Mouse (Mus musculus): ENCODE data around the gene Dynlt3. TPM values are rescaled to one million over a fixed set of nuclear protein-coding genes. Genes with fewer than 3 reads are reported as not detected.

Gene Dynlt3
- 401 TPM for polyA plus RNA-seq (2014; fragmentation: Illumina TruSeq; extraction: RNeasy Lipid Tissue Mini Kit (QIAGEN cat#74804); ENCODE audit: low read depth, low replicate concordance)

GRCm38 (mm10) chrX:9662391-9663111 is at the start of gene Dynlt3:
Gene Dynlt3 (minus strand): TSS chrX:9663003.

Other genes with a start within 250 kb of the Dynlt3 start
- gene Cybb, start 175.2 kb downstream of the Dynlt3 start, polyA plus RNA-seq (2014; fragmentation: Illumina TruSeq; extraction: RNeasy Lipid Tissue Mini Kit (QIAGEN cat#74804); ENCODE audit: low read depth, low replicate concordance) = 9.8 TPM
- gene H2al1o, start 90.6 kb downstream of the Dynlt3 start, polyA plus RNA-seq (2014; fragmentation: Illumina TruSeq; extraction: RNeasy Lipid Tissue Mini Kit (QIAGEN cat#74804); ENCODE audit: low read depth, low replicate concordance) = not detected
- gene Hypm, start 183.9 kb upstream of the Dynlt3 start, polyA plus RNA-seq (2014; fragmentation: Illumina TruSeq; extraction: RNeasy Lipid Tissue Mini Kit (QIAGEN cat#74804); ENCODE audit: low read depth, low replicate concordance) = not detected
- not detected for gene H2al3, start 186.7 kb upstream of the Dynlt3 start, polyA plus RNA-seq (2014; fragmentation: Illumina TruSeq; extraction: RNeasy Lipid Tissue Mini Kit (QIAGEN cat#74804); ENCODE audit: low read depth, low replicate concordance)
- gene Sytl5, start 222.6 kb upstream of the Dynlt3 start, polyA plus RNA-seq (2014; fragmentation: Illumina TruSeq; extraction: RNeasy Lipid Tissue Mini Kit (QIAGEN cat#74804); ENCODE audit: low read depth, low replicate concordance) = 1.4 TPM

Data from kidney, adult 10 weeks (tissue).